Mouse (Mus musculus): ENCODE measurements around the gene Ccdc187. TPM values are rescaled to one million over a fixed set of nuclear protein-coding genes. Genes with fewer than 3 reads are reported as not detected.
A peak's percentile ranks its signal among the peaks of the same experiment; 100 is the strongest.

Gene Ccdc187
- total and polyA plus RNA-seq, 2 experiments, result under 0.01 TPM; not detected in 1

- 89% methylated on average over 9 of the region's 9 CpGs for WGBS
- H3K27ac ChIP-seq (replicated peaks; ENCODE audit: insufficient read depth, low read depth, low read length), result no peak overlapping the region
- no peaks in the 10 kb centered on the region for H3K79me2 ChIP-seq (ENCODE audit: control insufficient read depth, insufficient read depth, low read length)
- no peak for DNase-seq (ENCODE audit: extremely low read depth, low read depth, low spot score)
- H3K4me3 ChIP-seq (ENCODE audit: insufficient read depth, low read depth, low read length), result no peak overlapping the region
- TF ChIP-seq CTCF (IDR thresholded peaks at IDR 0.05; ENCODE audit: low read depth, low read length), result no peak
- no peak for TF ChIP-seq POLR2A (IDR thresholded peaks at IDR 0.05; ENCODE audit: extremely low read depth, insufficient read depth, low read length)
- H3K4me1 ChIP-seq (ENCODE audit: control insufficient read depth, insufficient read depth, low read length), result no peaks in the 10 kb centered on the region
- H3K9ac ChIP-seq (ENCODE audit: low read depth, low read length), result no peak overlapping the region
- no peaks in the 10 kb centered on the region for H3K36me3 ChIP-seq (ENCODE audit: control insufficient read depth, insufficient read depth, low read length)
- no peaks in the 10 kb centered on the region for H3K27me3 ChIP-seq (ENCODE audit: control insufficient read depth, insufficient read depth, low read length)
Measured at GRCm38 (mm10) chr2:26319109-26319508, 24.8 kb upstream of the Ccdc187 start.

GRCm38 (mm10) chr2:26317991-26318672 lies 23.8 kb upstream of the Ccdc187 start:
- 87% methylated on average over 3 of the region's 3 CpGs for whole genome bisulfite sequencing
- Histone ChIP-seq H3K79me2 (ENCODE audit: control insufficient read depth, insufficient read depth, low read length) (no peaks in the 10 kb centered on the region), H3K4me3 (ENCODE audit: insufficient read depth, low read depth, low read length) (no peak overlapping the region), H3K27ac (replicated peaks; ENCODE audit: insufficient read depth, low read depth, low read length) (no peak overlapping the region), H3K27me3 (ENCODE audit: control insufficient read depth, insufficient read depth, low read length) (no peaks in the 10 kb centered on the region), H3K9ac (ENCODE audit: low read depth, low read length) (no peak overlapping the region), H3K4me1 (ENCODE audit: control insufficient read depth, insufficient read depth, low read length) (no peaks in the 10 kb centered on the region), H3K36me3 (ENCODE audit: control insufficient read depth, insufficient read depth, low read length) (no peaks in the 10 kb centered on the region)
- TF ChIP-seq CTCF (IDR thresholded peaks at IDR 0.05; ENCODE audit: low read depth, low read length), result no peak
- TF ChIP-seq POLR2A (IDR thresholded peaks at IDR 0.05; ENCODE audit: extremely low read depth, insufficient read depth, low read length), result no peak
- DNase-seq (ENCODE audit: extremely low read depth, low read depth, low spot score), result no peak

GRCm38 (mm10) chr2:26317371-26317770 lies 23.0 kb upstream of the Ccdc187 start:
- Histone ChIP-seq H3K27ac (replicated peaks; ENCODE audit: insufficient read depth, low read depth, low read length) (no peak overlapping the region), H3K9ac (ENCODE audit: low read depth, low read length) (no peak overlapping the region), H3K36me3 (ENCODE audit: control insufficient read depth, insufficient read depth, low read length) (no peaks in the 10 kb centered on the region), H3K27me3 (ENCODE audit: control insufficient read depth, insufficient read depth, low read length) (no peaks in the 10 kb centered on the region), H3K4me1 (ENCODE audit: control insufficient read depth, insufficient read depth, low read length) (no peaks in the 10 kb centered on the region), H3K4me3 (ENCODE audit: insufficient read depth, low read depth, low read length) (no peak overlapping the region), H3K79me2 (ENCODE audit: control insufficient read depth, insufficient read depth, low read length) (no peaks in the 10 kb centered on the region)
- 78% methylated on average over 3 of the region's 3 CpGs for WGBS
- TF ChIP-seq CTCF (IDR thresholded peaks at IDR 0.05; ENCODE audit: low read depth, low read length) (no peak), POLR2A (IDR thresholded peaks at IDR 0.05; ENCODE audit: extremely low read depth, insufficient read depth, low read length) (no peak)
- no peak for DNase-seq (ENCODE audit: extremely low read depth, low read depth, low spot score)

- H3K4me3 ChIP-seq (ENCODE audit: insufficient read depth, low read depth, low read length), result no peak overlapping the region
- TF ChIP-seq CTCF (IDR thresholded peaks at IDR 0.05; ENCODE audit: low read depth, low read length), result no peak
- TF ChIP-seq POLR2A (IDR thresholded peaks at IDR 0.05; ENCODE audit: extremely low read depth, insufficient read depth, low read length), result no peak
- 83% methylated on average over 9 of the region's 9 CpGs for WGBS
- no peaks in the 10 kb centered on the region for H3K36me3 ChIP-seq (ENCODE audit: control insufficient read depth, insufficient read depth, low read length)
- no peaks in the 10 kb centered on the region for H3K79me2 ChIP-seq (ENCODE audit: control insufficient read depth, insufficient read depth, low read length)
- H3K27ac ChIP-seq (replicated peaks; ENCODE audit: insufficient read depth, low read depth, low read length), result no peak overlapping the region
- H3K4me1 ChIP-seq (ENCODE audit: control insufficient read depth, insufficient read depth, low read length), result no peaks in the 10 kb centered on the region
- H3K27me3 ChIP-seq (ENCODE audit: control insufficient read depth, insufficient read depth, low read length), result no peaks in the 10 kb centered on the region
- no peak overlapping the region for H3K9ac ChIP-seq (ENCODE audit: low read depth, low read length)
- DNase-seq (ENCODE audit: extremely low read depth, low read depth, low spot score), result no peak
Measured at GRCm38 (mm10) chr2:26316576-26317246, 22.4 kb upstream of the Ccdc187 start.

GRCm38 (mm10) chr2:26315925-26316311 lies 21.6 kb upstream of the Ccdc187 start:
- Histone ChIP-seq H3K27me3 (ENCODE audit: control insufficient read depth, insufficient read depth, low read length) (no peaks in the 10 kb centered on the region), H3K4me1 (ENCODE audit: control insufficient read depth, insufficient read depth, low read length) (no peaks in the 10 kb centered on the region), H3K4me3 (ENCODE audit: insufficient read depth, low read depth, low read length) (peak overlapping the region; percentile 65), H3K36me3 (ENCODE audit: control insufficient read depth, insufficient read depth, low read length) (no peaks in the 10 kb centered on the region), H3K9ac (ENCODE audit: low read depth, low read length) (peak overlapping the region; percentile 74), H3K79me2 (ENCODE audit: control insufficient read depth, insufficient read depth, low read length) (no peaks in the 10 kb centered on the region), H3K27ac (replicated peaks; ENCODE audit: insufficient read depth, low read depth, low read length) (no peak overlapping the region)
- DNase-seq (ENCODE audit: extremely low read depth, low read depth, low spot score), result peak; percentile 8
- no peak for TF ChIP-seq POLR2A (IDR thresholded peaks at IDR 0.05; ENCODE audit: extremely low read depth, insufficient read depth, low read length)
- no peak for TF ChIP-seq CTCF (IDR thresholded peaks at IDR 0.05; ENCODE audit: low read depth, low read length)
- 6% methylated on average over 11 of the region's 11 CpGs for whole genome bisulfite sequencing
